Mouse (Mus musculus) myocyte (in vitro differentiated cells): Measurements from ENCODE around the gene Egflam. TPM values are rescaled to one million over a fixed set of nuclear protein-coding genes. Genes with fewer than 3 reads are reported as not detected.

Experiments
- H3K27me3 ChIP-seq: one replicate; pipeline ENCODE4 v1.6.1; 2011; ENCODE audit not compliant: control insufficient read depth, insufficient read depth, insufficient read length
- H3K36me3 ChIP-seq: one replicate; pipeline ENCODE4 v1.6.1; 2011; ENCODE audit not compliant: control insufficient read depth, insufficient read depth
- H3K4me2 ChIP-seq: one replicate; pipeline ENCODE4 v1.6.1; 2011; ENCODE audit warnings: low read depth, control low read depth
- H3K4me3 ChIP-seq: one replicate; pipeline ENCODE4 v1.5.1; 2011; ENCODE audit warnings: mild to moderate bottlenecking, control low read depth, moderate library complexity
- H3K79me2 ChIP-seq: one replicate; pipeline ENCODE4 v1.6.1; 2011; ENCODE audit not compliant: control insufficient read depth, insufficient read depth
- H3ac ChIP-seq: one replicate; pipeline ENCODE4 v1.6.1; 2011; ENCODE audit not compliant: control insufficient read depth, insufficient read length
- CEBPB ChIP-seq: IDR thresholded peaks from 2 replicates; pipeline ENCODE4 v1.6.1; 2011; ENCODE audit warnings: mild to moderate bottlenecking, moderate library complexity; ENCODE audit not compliant: poor library complexity, insufficient read depth, severe bottlenecking
- E2F4 ChIP-seq: IDR thresholded peaks from one replicate; pipeline ENCODE4 v1.6.1; 2011; ENCODE audit warnings: mild to moderate bottlenecking, control low read depth, moderate library complexity; ENCODE audit not compliant: insufficient read depth
- MAX ChIP-seq: IDR thresholded peaks from one replicate; pipeline ENCODE4 v1.6.1; 2011; ENCODE audit warnings: low read depth, mild to moderate bottlenecking, control low read depth
- MYOD1 ChIP-seq, 3 experiments: IDR thresholded peaks; one replicate each; pipeline ENCODE4 v1.6.1; 2011; ENCODE audit warnings: control low read depth in 2 of 3, low read depth in 2 of 3, mild to moderate bottlenecking in 2 of 3, moderate library complexity in 1 of 3; ENCODE audit not compliant: insufficient read length in 2 of 3, control insufficient read depth in 1 of 3
- MYOG ChIP-seq, 3 experiments: IDR thresholded peaks; one replicate each; pipeline ENCODE4 v1.6.1; 2011; ENCODE audit warnings: control low read depth in 2 of 3, low read depth in 2 of 3, mild to moderate bottlenecking in 2 of 3; ENCODE audit not compliant: insufficient read length in 2 of 3, control insufficient read depth in 1 of 3, insufficient read depth in 1 of 3
- POLR2A ChIP-seq: IDR thresholded peaks from one replicate; pipeline ENCODE4 v1.6.1; 2011; ENCODE audit warnings: low read depth, mild to moderate bottlenecking, control low read depth, moderate library complexity; ENCODE audit not compliant: insufficient read length
- POLR2AphosphoS2 ChIP-seq: IDR thresholded peaks from one replicate; pipeline ENCODE4 v1.6.1; 2011; ENCODE audit warnings: low read depth, control low read depth; ENCODE audit not compliant: insufficient read length
- REST ChIP-seq: IDR thresholded peaks from one replicate; pipeline ENCODE4 v1.6.1; 2011; ENCODE audit warnings: mild to moderate bottlenecking, control low read depth, moderate library complexity; ENCODE audit not compliant: insufficient read depth, insufficient read length
- SRF ChIP-seq: IDR thresholded peaks from one replicate; pipeline ENCODE4 v1.6.1; 2011; ENCODE audit warnings: low read depth; ENCODE audit not compliant: control insufficient read depth, insufficient read length
- TCF12 ChIP-seq: IDR thresholded peaks from one replicate; pipeline ENCODE4 v1.6.1; 2011; ENCODE audit warnings: mild to moderate bottlenecking, control low read depth; ENCODE audit not compliant: poor library complexity, insufficient read depth, severe bottlenecking
- TCF3 ChIP-seq: IDR thresholded peaks from one replicate; pipeline ENCODE4 v1.6.1; 2011; ENCODE audit warnings: low read depth, control low read depth; ENCODE audit not compliant: insufficient read length
- USF1 ChIP-seq: IDR thresholded peaks from one replicate; pipeline ENCODE4 v1.6.1; 2011; ENCODE audit warnings: low read depth, mild to moderate bottlenecking, control low read depth, moderate library complexity
- polyA plus RNA-seq: library from polyadenylated mRNA; unstranded; fragments of >200 nt; fragmentation: generic; extraction: Trizol; gene quantifications from one replicate; pipeline ENCODE4 v1.2.1, GENCODE M21; 2012; ENCODE audit warnings: missing spikeins

Gene Egflam
- polyA plus RNA-seq, 1 experiment: 0.16 TPM

DNA sequence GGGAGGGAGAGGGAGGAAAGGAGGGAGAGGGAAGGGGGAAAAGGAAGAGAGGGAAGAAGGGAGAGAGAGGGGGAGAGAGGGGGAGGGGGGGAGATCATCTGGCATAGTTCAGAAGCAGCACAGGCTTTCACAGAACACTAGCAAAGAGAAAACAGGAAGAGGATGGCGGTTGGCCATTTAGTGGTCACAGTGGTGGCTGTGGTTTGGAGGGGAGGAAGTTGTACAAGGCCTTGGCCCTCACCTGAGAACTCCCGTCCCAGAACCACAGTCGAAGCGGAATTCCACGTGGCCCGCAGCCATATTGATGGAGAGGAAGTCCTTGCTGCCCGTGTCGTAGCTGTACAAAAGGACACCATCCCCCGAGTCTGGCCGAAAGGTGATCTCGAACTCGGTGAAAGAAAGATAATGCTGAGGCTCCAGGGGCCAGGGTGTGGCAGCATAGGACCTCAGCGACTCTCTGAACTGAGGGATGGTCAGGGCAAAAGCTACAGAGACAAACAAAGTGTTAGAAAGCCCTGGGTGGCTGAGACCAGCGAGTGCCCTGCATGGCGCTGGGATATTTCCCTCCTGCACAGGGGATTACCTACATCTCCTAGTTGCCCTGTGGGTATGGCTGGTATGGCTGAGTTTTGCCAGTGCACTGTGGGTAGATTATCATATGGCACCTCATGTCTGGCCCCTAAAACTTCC, 155.9 kb downstream of the Egflam start:
- Histone ChIP-seq H3K4me2 (no peak overlapping the region), H3ac (no peak overlapping the region), H3K79me2 (no peaks in the 10 kb centered on the region), H3K36me3 (no peaks in the 10 kb centered on the region), H3K4me3 (no peak overlapping the region), H3K27me3 (no peaks in the 10 kb centered on the region)
- TF ChIP-seq USF1: no peak

DNA sequence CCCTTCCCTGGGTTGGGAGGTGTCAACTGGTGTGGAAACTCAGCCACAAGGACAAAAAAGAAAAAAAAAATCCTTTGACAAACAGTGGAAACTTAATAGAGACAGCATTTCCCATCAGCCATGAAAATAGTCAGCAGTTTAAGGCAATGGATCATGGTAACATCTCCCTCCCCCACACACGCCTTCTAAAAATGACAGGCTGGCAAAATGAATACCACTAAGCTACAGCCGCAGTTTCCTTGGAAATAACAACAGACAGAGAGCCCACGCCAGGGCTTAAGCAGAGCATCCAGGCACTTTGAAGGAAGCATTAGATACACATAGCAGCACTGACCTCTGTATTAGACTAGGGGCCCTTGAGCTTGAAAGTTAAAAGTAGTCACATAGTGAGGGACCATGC, 157.2 kb downstream of the Egflam start:
- Histone ChIP-seq H3K4me2 (no peak overlapping the region), H3K27me3 (no peaks in the 10 kb centered on the region), H3K4me3 (no peak overlapping the region), H3K36me3 (no peaks in the 10 kb centered on the region), H3K79me2 (no peaks in the 10 kb centered on the region), H3ac (no peak overlapping the region)
- TF ChIP-seq MYOD1 (IDR thresholded peaks at IDR 0.05; ENCODE audit: control insufficient read depth in 1 of 3, insufficient read length in 2 of 3, low read depth in 2 of 3) (no peak), POLR2A (no peak), SRF (no peak), TCF12 (no peak), E2F4 (no peak), TCF3 (no peak), REST (no peak), CEBPB (no peak), MAX (no peak)

DNA sequence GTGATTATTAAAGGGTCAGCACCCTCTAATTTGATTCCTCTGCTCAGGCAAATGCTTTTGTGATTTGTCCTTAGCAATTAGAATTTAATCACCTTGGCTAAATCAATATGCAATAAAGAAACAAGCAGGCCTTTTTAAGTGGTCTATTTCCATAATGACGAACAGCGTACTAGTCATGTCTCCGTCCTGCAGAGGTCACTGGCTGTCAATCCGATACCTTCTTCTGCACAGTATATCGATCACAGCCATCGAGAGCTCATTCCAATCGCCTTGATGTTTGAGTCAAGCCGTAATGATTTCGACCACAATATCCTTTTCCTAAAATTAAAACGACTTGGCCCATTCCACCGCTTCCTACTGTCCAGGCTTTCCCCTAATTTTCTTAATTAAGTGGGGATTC, 158.3 kb downstream of the Egflam start:
- Histone ChIP-seq H3K79me2 (no peaks in the 10 kb centered on the region), H3K4me2 (no peak overlapping the region)

DNA sequence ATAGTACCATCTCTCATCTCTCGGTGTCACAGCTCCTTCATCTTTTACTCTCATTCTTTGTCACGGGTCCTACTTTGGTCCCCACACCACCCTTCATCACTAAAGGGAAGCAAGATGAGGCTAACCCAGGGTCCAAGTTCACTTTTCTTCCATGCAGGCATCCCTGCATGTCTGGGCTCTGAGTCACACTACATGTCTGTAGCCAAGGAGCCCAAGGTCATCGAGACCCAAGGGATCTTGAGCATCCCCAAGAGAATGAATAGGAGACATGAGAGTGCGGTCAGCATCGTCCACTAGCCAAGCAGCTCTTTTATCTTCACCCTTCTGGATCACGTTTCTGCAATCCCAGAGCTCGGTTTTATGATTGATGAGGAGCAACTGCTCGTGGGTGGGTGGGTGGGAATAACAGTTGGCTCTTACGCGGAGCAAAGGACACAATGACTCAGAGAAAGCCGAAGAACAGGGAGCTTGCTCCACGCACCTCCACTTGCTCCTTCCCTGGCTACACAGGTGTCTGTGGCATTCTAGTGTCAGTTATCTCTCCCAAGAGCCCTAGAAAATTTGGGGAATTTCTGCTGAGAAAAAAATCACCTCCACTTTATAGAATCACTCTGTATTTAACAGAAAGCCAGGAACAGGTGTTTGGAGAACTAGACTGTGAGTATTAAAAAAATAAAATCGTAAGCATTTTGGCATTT, 164.7 kb downstream of the Egflam start:
- H3K4me2 ChIP-seq: peak overlapping the region; percentile 65
- H3K36me3 ChIP-seq: no peaks in the 10 kb centered on the region
- H3ac ChIP-seq: no peak overlapping the region
- TF ChIP-seq MYOG (IDR thresholded peaks at IDR 0.05; ENCODE audit: control insufficient read depth in 1 of 3, insufficient read depth in 1 of 3, insufficient read length in 2 of 3, low read depth in 2 of 3): peak in 1 of 3 experiments; percentile 65
- TF ChIP-seq CEBPB: no peak
- TF ChIP-seq POLR2AphosphoS2: no peak
- no peak for TF ChIP-seq REST
- TF ChIP-seq MAX: no peak
- no peak for TF ChIP-seq USF1
- no peak for TF ChIP-seq E2F4
- no peak for TF ChIP-seq TCF3
- no peak for TF ChIP-seq POLR2A
- TF ChIP-seq SRF: no peak
- peak in 2 of 3 experiments; percentile 76 to 87 for TF ChIP-seq MYOD1 (IDR thresholded peaks at IDR 0.05; ENCODE audit: control insufficient read depth in 1 of 3, insufficient read length in 2 of 3, low read depth in 2 of 3)
- peak; percentile 5 for TF ChIP-seq TCF12
- H3K4me3 ChIP-seq: no peak overlapping the region
- no peaks in the 10 kb centered on the region for H3K27me3 ChIP-seq
- H3K79me2 ChIP-seq: no peaks in the 10 kb centered on the region

More for the DNA sequence above, 158.3 kb downstream of the Egflam start:
- no peaks in the 10 kb centered on the region for H3K27me3 ChIP-seq
- no peak overlapping the region for H3K4me3 ChIP-seq
- no peak for TF ChIP-seq CEBPB
- no peak for TF ChIP-seq TCF3
- no peak for TF ChIP-seq E2F4
- no peak for TF ChIP-seq POLR2A
- TF ChIP-seq SRF: no peak
- TF ChIP-seq POLR2AphosphoS2: no peak
- no peak for TF ChIP-seq MYOG (IDR thresholded peaks at IDR 0.05; ENCODE audit: control insufficient read depth in 1 of 3, insufficient read depth in 1 of 3, insufficient read length in 2 of 3, low read depth in 2 of 3)
- no peak overlapping the region for H3ac ChIP-seq
- no peaks in the 10 kb centered on the region for H3K36me3 ChIP-seq

DNA sequence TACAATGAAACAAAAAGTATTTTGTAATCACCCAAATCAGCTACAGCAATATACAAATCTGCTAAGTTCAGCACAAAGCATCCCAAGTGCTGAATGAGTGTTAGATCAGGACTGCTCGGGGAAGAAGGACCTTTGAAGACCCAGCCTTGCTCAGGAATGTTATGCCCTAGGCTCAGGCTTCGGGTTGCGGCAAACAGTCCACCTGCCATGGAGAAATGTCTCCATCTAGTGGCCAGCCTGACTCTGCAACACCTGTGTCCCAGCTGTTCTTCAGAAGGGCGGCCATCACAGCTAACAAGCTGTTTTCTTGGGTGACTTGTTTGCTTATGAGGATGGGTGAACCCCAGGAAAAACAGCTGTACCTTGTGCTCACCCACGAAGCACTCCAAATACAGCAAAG, 172.0 kb downstream of the Egflam start:
- TF ChIP-seq MAX: no peak
- no peak for TF ChIP-seq POLR2AphosphoS2
- no peak for TF ChIP-seq USF1
- peak; percentile 61 to 94 (median 77) for TF ChIP-seq MYOG (IDR thresholded peaks at IDR 0.05; ENCODE audit: control insufficient read depth in 1 of 3, insufficient read depth in 1 of 3, insufficient read length in 2 of 3, low read depth in 2 of 3)
- TF ChIP-seq SRF: no peak
- TF ChIP-seq CEBPB: no peak
- peak; percentile 44 for TF ChIP-seq TCF12
- TF ChIP-seq TCF3: peak; percentile 76
- no peak for TF ChIP-seq REST
- TF ChIP-seq MYOD1 (IDR thresholded peaks at IDR 0.05; ENCODE audit: control insufficient read depth in 1 of 3, insufficient read length in 2 of 3, low read depth in 2 of 3): peak; percentile 65 to 93 (median 90)
- peak; percentile 5 for TF ChIP-seq E2F4
- TF ChIP-seq POLR2A: no peak
- Histone ChIP-seq H3K79me2 (no peaks in the 10 kb centered on the region), H3K27me3 (no peaks in the 10 kb centered on the region), H3K36me3 (no peaks in the 10 kb centered on the region), H3K4me2 (no peak overlapping the region), H3K4me3 (no peak overlapping the region), H3ac (no peak overlapping the region)
